Mouse (Mus musculus): ENCODE measurements around the gene Setmar. TPM values are rescaled to one million over a fixed set of nuclear protein-coding genes. Genes with fewer than 3 reads are reported as not detected.

Gene Setmar
- total RNA-seq (2023; ENCODE audit: inconsistent age): 1.3 to 1.8 TPM (median 1.5 TPM) in 4 replicates

DNA sequence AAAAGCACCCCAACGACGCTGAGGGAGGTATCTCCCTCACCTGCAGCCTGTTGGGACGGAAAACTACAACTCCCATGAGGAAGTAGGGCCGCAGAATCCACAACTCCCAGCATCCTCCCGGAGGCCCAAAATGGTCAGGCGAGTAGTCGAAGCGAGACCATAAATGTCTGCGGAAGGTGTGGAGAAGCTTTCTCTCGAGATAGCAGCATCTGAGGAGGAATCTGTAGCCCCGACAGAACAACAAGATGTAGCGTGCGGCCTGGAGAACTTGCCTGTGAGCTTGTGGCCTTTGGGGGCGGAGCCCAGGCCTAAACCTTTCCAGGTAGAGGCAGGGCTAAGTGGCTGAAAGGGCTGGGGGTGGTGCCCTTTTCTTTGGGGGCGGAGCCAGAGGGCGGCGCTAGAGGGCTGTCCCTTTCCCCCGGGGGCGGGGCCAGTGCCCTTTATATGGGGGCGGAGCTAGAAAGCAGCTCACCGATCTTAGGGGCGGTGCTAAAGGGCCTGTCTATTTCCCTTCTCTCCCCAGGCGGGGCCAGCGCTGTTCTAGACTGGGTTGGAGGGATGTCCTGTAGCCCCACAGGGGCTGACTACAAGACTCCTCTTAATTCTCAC, at the start of gene Setmar:
Gene Setmar (plus strand): TSS at position 128 of the 609 bp plus-strand sequence.

Other genes with a start within 250 kb of the Setmar start
- gene Sumf1, start 120.5 kb downstream of the Setmar start, total RNA-seq (2023; ENCODE audit: inconsistent age): 25.7 to 30.5 TPM (median 28.7 TPM) in 4 replicates
- gene Itpr1, start 148.1 kb downstream of the Setmar start, total RNA-seq (2023; ENCODE audit: inconsistent age): 166 to 189 TPM (median 170 TPM) in 4 replicates

All from B cell, adult (primary cell).